Mouse (Mus musculus) hindbrain, embryonic 11.5 days (tissue): ENCODE data around the gene Ankrd44. TPM values are rescaled to one million over a fixed set of nuclear protein-coding genes. Genes with fewer than 3 reads are reported as not detected.

Experiments
- ATAC-seq: fragments of 200-750 bp; cut with Nextera tagmentation; 2 replicates; pipeline ENCODE4 v1.8.0; 2017; ENCODE audit warnings: mild to moderate bottlenecking, moderate TSS enrichment, moderate library complexity; ENCODE audit not compliant: low FRiP score
- DNase-seq: peaks from one replicate; pipeline ENCODE4 v3.0.0-alpha.2; 2015; ENCODE audit warnings: low spot score
- H3K27ac ChIP-seq: fragments of 300-500 bp; sonication (generic); 2 replicates; pipeline ENCODE4 v1.5.1; 2014; ENCODE audit warnings: mild to moderate bottlenecking, low read depth, low read length
- H3K27me3 ChIP-seq: fragments of 300-500 bp; sonication (generic); 2 replicates; pipeline ENCODE4 v1.6.1; 2014; ENCODE audit warnings: mild to moderate bottlenecking, low read length, moderate library complexity, mixed read lengths; ENCODE audit not compliant: control insufficient read depth, insufficient read depth
- H3K36me3 ChIP-seq: fragments of 300-500 bp; sonication (generic); 2 replicates; pipeline ENCODE4 v1.6.1; 2014; ENCODE audit warnings: mild to moderate bottlenecking, low read length, moderate library complexity, mixed read lengths; ENCODE audit not compliant: control insufficient read depth, insufficient read depth
- H3K4me1 ChIP-seq: fragments of 300-500 bp; sonication (generic); replicated peaks from 2 replicates; pipeline ENCODE4 v1.6.1; 2014; ENCODE audit warnings: low read length, mixed read lengths; ENCODE audit not compliant: control insufficient read depth, insufficient read depth
- H3K4me2 ChIP-seq: fragments of 300-500 bp; sonication (generic); replicated peaks from 2 replicates; pipeline ENCODE4 v1.6.1; 2014; ENCODE audit warnings: mild to moderate bottlenecking, low read depth, low read length
- H3K4me3 ChIP-seq: fragments of 300-500 bp; sonication (generic); 2 replicates; pipeline ENCODE4 v1.5.1; 2014; ENCODE audit warnings: low read depth, low read length
- H3K9ac ChIP-seq: fragments of 300-500 bp; sonication (generic); 2 replicates; pipeline ENCODE4 v1.6.1; 2014; ENCODE audit warnings: low read depth, low read length
- H3K9me3 ChIP-seq: fragments of 300-500 bp; sonication (generic); 2 replicates; pipeline ENCODE4 v1.6.1; 2016; ENCODE audit warnings: low read length; ENCODE audit not compliant: control insufficient read depth
- WGBS: fragments of 180-500 bp; shearing (Covaris S2); extraction: QIAGEN DNeasy Blood & Tissue Kit; methylation state at CpG from one replicate; pipeline ENCODE4 v1.1.7; 2014; 5-methylcytosine and 5-hydroxymethylcytosine counted together
- polyA plus RNA-seq: library from polyadenylated mRNA; unstranded; fragments of >200 nt; fragmentation: Nextera tagmentation; extraction: Ambion mirVana; gene quantifications from 2 replicates; pipeline ENCODE4 v1.2.1, GENCODE M21; 2014

The Ankrd44 gene
- polyA plus RNA-seq, 1 experiment from 2014 or later = 19.4 TPM

GRCm38 (mm10) chr1:54954856-54955255 lies 28.7 kb upstream of the Ankrd44 start:
- 80% methylated on average over 4 of the region's 4 CpGs for WGBS

GRCm38 (mm10) chr1:54944648-54945047 lies 18.5 kb upstream of the Ankrd44 start:
- no peaks in the 10 kb centered on the region for H3K9me3 ChIP-seq
- ATAC-seq = no peak

More at GRCm38 (mm10) chr1:54954856-54955255, 28.7 kb upstream of the Ankrd44 start:
- DNase-seq (no peak), ATAC-seq (no peak)
- H3K4me1 ChIP-seq = no peaks in the 10 kb centered on the region
- no peak overlapping the region for H3K4me3 ChIP-seq
- H3K27me3 ChIP-seq = no peaks in the 10 kb centered on the region
- H3K4me2 ChIP-seq = no peak overlapping the region
- no peak overlapping the region for H3K9ac ChIP-seq
- H3K9me3 ChIP-seq = no peaks in the 10 kb centered on the region
- H3K27ac ChIP-seq = no peak overlapping the region
- no peaks in the 10 kb centered on the region for H3K36me3 ChIP-seq

GRCm38 (mm10) chr1:54935466-54935865 lies 9.3 kb upstream of the Ankrd44 start:
- H3K4me1 ChIP-seq = no peaks in the 10 kb centered on the region; the same call in 1 of the 2 replicates
- 86% methylated on average over 3 of the region's 3 CpGs for WGBS
- no peak overlapping the region for H3K27ac ChIP-seq
- DNase-seq = no peak
- no peak overlapping the region for H3K4me3 ChIP-seq
- H3K27me3 ChIP-seq = no peaks in the 10 kb centered on the region
- no peak for ATAC-seq
- H3K36me3 ChIP-seq = no peaks in the 10 kb centered on the region
- no peak overlapping the region for H3K9ac ChIP-seq
- H3K4me2 ChIP-seq = no peak overlapping the region
- H3K9me3 ChIP-seq = no peaks in the 10 kb centered on the region

More at GRCm38 (mm10) chr1:54944648-54945047, 18.5 kb upstream of the Ankrd44 start:
- H3K36me3 ChIP-seq = no peaks in the 10 kb centered on the region
- no peak overlapping the region for H3K9ac ChIP-seq
- no peak overlapping the region for H3K4me2 ChIP-seq
- no peaks in the 10 kb centered on the region for H3K4me1 ChIP-seq
- no peak for DNase-seq
- WGBS = 76% methylated on average over 3 of the region's 3 CpGs
- no peak overlapping the region for H3K4me3 ChIP-seq
- no peak overlapping the region for H3K27ac ChIP-seq
- H3K27me3 ChIP-seq = no peaks in the 10 kb centered on the region

GRCm38 (mm10) chr1:54934911-54935310 lies 8.7 kb upstream of the Ankrd44 start:
- H3K4me2 ChIP-seq = no peak overlapping the region
- H3K27ac ChIP-seq = no peak overlapping the region
- no peak overlapping the region for H3K4me3 ChIP-seq
- no peaks in the 10 kb centered on the region for H3K27me3 ChIP-seq
- H3K9ac ChIP-seq = no peak overlapping the region
- no peaks in the 10 kb centered on the region for H3K36me3 ChIP-seq
- DNase-seq (no peak), ATAC-seq (no peak)
- WGBS = 80% methylated on average over 2 of the region's 2 CpGs
- H3K4me1 ChIP-seq = no peaks in the 10 kb centered on the region; the same call in 1 of the 2 replicates
- H3K9me3 ChIP-seq = no peaks in the 10 kb centered on the region

- Histone ChIP-seq H3K9ac (no peak overlapping the region), H3K27ac (no peak overlapping the region), H3K4me1 (no peaks in the 10 kb centered on the region; the same call in 1 of the 2 replicates), H3K27me3 (no peaks in the 10 kb centered on the region), H3K9me3 (no peaks in the 10 kb centered on the region), H3K4me2 (no peak overlapping the region), H3K36me3 (no peaks in the 10 kb centered on the region), H3K4me3 (no peak overlapping the region)
- DNase-seq (no peak), ATAC-seq (no peak)
- 93% methylated on average over 5 of the region's 5 CpGs for whole genome bisulfite sequencing
These were observed 7.5 kb upstream of the Ankrd44 start for GRCm38 (mm10) chr1:54933646-54934045.

GRCm38 (mm10) chr1:54932456-54933115 lies 6.4 kb upstream of the Ankrd44 start:
- 100% methylated on average over 1 of the region's 1 CpGs for WGBS
- H3K27ac ChIP-seq = no peak overlapping the region
- H3K4me1 ChIP-seq = no peaks in the 10 kb centered on the region; the same call in 1 of the 2 replicates

GRCm38 (mm10) chr1:54931231-54931630 lies 5.0 kb upstream of the Ankrd44 start:
- 75% methylated on average over 5 of the region's 5 CpGs for WGBS
- H3K36me3 ChIP-seq = no peaks in the 10 kb centered on the region
- no peaks in the 10 kb centered on the region; the same call in 1 of the 2 replicates for H3K4me1 ChIP-seq
- no peaks in the 10 kb centered on the region for H3K27me3 ChIP-seq
- no peak for DNase-seq
- H3K4me2 ChIP-seq = no peak overlapping the region
- no peak for ATAC-seq
- H3K9me3 ChIP-seq = no peaks in the 10 kb centered on the region
- no peak overlapping the region for H3K4me3 ChIP-seq
- no peak overlapping the region for H3K27ac ChIP-seq
- no peak overlapping the region for H3K9ac ChIP-seq

More at GRCm38 (mm10) chr1:54932456-54933115, 6.4 kb upstream of the Ankrd44 start:
- ATAC-seq = no peak
- Histone ChIP-seq H3K27me3 (no peaks in the 10 kb centered on the region), H3K4me2 (no peak overlapping the region), H3K36me3 (no peaks in the 10 kb centered on the region), H3K9me3 (no peaks in the 10 kb centered on the region), H3K4me3 (no peak overlapping the region), H3K9ac (no peak overlapping the region)
- no peak for DNase-seq

- no peak overlapping the region for H3K9ac ChIP-seq
- no peaks in the 10 kb centered on the region; the same call in 1 of the 2 replicates for H3K4me1 ChIP-seq
- H3K9me3 ChIP-seq = no peaks in the 10 kb centered on the region
- H3K4me2 ChIP-seq = no peak overlapping the region
- no peak for ATAC-seq
- no peak for DNase-seq
- 72% methylated on average over 8 of the region's 8 CpGs for WGBS
- no peaks in the 10 kb centered on the region for H3K27me3 ChIP-seq
- H3K4me3 ChIP-seq = no peak overlapping the region
- no peaks in the 10 kb centered on the region for H3K36me3 ChIP-seq
- H3K27ac ChIP-seq = no peak overlapping the region
These were observed 4.5 kb upstream of the Ankrd44 start for GRCm38 (mm10) chr1:54930670-54931200.

GRCm38 (mm10) chr1:54925451-54925934 lies 694 bp downstream of the Ankrd44 start:
- H3K4me2 ChIP-seq = peak overlapping the region; percentile 82
- H3K9ac ChIP-seq = peak overlapping the region; percentile 78
- no peaks in the 10 kb centered on the region for H3K9me3 ChIP-seq
- DNase-seq = no peak
- no peaks in the 10 kb centered on the region for H3K36me3 ChIP-seq
- ATAC-seq = peak; percentile 48; the same call in 1 of the 2 replicates
- peak overlapping the region; percentile 83 for H3K4me3 ChIP-seq
- H3K4me1 ChIP-seq = no peaks in the 10 kb centered on the region; the same call in 1 of the 2 replicates
- no peaks in the 10 kb centered on the region for H3K27me3 ChIP-seq
- under 1% methylated on average over 29 of the region's 30 CpGs for WGBS
- peak overlapping the region; percentile 71 for H3K27ac ChIP-seq
